Mouse (Mus musculus) left cerebral cortex, postnatal 10 days (tissue): ENCODE results near the gene Adam22. TPM values are rescaled to one million over a fixed set of nuclear protein-coding genes. Genes with fewer than 3 reads are reported as not detected.

ENCODE experiments used
- DNase-seq, 2 experiments: peaks; one replicate each; pipeline ENCODE4 v3.0.0; 2021 to 2022; ENCODE audit warnings: low spot score in 2 of 2, mixed read lengths in 1 of 2; ENCODE audit errors: extremely low spot score in 1 of 2
- intact Hi-C: fragments of 180-260 bp; cut with DNase I; formaldehyde crosslinking; loops from one replicate; pipeline ENCODE4 v1.15.1; 2025
- total RNA-seq, 2 experiments: library from RNA; stranded (reverse); gene quantifications; 2 replicates each; pipeline ENCODE4 v1.2.3; 2021

Gene Adam22
- 100 to 1,000 TPM; 207 to 208 TPM for total RNA-seq

DNA sequence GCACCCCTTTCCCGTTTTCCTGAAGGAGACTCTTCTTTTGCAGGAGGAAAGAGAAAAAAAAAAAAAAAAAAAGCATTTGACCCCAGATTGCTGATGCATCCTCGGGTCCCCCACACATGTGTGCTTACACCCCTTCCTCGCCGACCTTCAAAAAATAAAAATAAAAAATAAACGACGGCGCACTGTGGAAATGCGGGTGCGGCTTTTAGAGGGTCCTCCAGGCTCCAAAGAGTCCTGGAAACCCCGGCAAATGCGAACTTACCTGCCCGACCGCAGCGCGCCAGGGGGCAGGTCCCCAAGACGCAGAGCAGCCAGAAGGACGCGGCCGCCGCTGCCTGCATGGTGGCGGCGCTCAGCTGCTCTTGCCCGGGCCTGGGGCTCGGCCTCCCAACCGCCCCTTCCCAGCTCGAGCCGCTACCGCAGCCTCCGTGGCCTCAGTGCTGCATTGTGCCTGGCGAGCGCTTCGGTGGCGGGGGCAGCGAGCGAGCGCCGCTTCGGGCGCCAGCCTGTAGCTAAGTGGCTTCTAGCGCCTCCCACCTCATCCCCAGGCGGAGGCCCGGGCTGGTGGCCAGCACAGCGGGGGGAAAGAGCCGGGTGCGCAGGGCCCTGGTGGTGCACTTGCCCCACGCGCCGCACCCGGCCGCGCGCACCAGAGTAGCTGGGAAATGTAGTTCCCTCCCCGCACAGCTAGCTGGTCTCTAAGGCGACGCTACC lies at the start of gene Adam22:
Gene Adam22, minus strand, starts transcription at position 547 of the 714 bp plus-strand sequence.
- intact Hi-C loops, result loop anchor here (5.0 kb wide), 1 partner anchor 200 kb away; no protein-coding TSS in a partner anchor
- peak; percentile 88 to 93 for DNase-seq

DNA sequence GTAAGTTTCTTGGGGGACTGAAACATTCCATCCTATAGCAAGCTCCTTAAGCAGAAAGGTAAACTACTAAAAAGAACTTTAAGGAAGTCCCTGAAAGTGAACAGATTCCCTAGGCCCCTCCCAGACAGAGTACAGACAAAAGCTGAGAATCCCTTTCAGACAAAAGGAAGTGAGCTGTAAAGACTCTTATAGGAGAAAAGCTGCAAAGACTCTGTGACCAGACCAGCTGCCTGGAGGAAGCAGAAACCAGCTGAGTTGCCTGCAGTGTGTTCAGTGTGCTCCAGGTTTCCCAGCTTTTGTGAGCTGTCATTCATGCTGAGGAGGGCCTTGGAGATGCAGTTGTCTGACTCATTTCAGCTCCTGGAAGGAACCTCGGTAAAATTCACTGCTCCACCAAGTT lies 49.5 kb upstream of the Adam22 start:
- DNase-seq, result no peak
- intact Hi-C loops, result no loop called here

DNA sequence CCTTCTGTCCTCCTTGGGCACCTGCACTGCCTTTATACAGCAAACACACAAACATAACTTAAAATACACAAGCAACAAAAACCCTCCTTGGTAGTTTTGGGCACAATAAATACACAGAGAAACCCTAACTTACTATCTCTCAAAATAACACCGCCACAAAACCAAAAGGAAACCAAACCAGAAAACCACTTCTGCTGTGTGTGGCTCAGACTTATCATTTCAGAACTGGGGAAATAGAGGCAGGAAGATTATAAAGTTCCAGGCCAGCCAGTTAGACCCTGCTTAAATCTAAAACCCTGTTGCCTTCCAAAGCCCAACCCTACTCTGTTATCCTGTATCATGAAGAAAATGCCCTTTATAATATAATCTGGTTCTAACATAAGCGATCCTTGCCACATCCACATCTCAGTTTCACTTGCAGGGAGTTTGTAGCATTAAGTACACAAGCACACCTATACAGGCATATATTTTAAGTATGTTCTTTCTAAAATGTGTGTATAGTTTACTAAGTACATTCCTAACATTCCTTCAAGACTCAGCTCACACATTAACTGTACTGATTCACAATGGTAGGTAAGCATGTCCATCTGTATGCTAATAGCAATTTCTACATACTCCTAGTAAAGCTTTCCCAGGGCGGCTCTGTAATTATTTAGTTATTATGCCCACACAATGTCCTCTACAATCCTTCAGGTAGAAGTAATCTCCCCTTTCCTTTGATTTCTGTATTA lies 48.9 kb upstream of the Adam22 start:
- intact Hi-C loops, result no loop called here
- DNase-seq, result no peak

DNA sequence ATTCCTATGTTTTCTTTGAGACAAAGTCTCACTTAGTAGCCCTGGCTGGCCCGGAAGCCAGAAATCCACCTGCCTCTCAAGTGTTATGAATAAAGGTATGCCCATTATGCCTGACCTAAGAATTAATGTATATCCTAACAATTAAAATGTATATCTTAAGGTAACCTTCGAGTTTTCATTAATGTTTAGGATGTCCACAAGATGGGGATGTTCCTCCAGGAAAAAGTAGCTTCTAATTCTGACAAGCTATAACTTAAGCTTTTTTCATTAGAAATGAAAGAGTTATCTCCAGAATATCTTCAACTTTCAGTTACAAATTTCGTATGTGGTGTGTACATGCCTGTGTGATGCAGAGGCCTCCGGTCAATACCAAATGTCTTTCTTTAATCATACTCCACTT lies 40.8 kb upstream of the Adam22 start:
- intact Hi-C loops, result no loop called here
- DNase-seq, result no peak

DNA sequence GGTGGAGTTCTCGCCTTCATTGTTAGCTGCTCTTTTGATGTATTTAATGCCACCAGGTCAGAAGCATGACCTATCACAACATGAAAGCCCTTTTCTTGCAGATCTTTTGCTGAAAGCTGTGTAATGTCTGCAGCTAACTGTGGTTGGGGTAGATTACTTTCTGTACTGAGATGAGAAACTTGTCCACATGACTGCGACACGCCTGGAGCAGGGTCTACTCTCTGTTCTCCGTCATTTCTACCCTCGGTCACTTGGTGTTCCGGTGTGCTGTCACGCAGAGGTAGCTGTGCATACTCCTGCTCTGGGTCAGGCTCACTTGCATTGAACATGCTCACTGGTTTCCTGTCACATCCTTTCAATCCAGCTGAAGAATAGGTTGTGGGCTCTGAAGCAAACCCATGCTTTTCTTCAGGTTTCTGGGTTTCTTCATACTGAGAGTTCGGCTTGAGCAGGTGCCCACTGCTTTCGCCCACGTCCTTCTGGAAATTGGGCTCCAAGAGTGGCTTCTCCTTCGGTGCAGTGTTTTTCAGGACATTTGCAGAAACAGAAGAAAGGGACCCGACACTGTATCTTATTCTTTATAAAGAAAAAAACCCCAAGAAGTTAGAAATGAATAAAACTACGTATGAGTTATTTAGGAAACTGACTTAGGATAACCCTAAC lies 29.8 kb upstream of the Adam22 start:
- DNase-seq, result no peak
- intact Hi-C loops, result no loop called here

DNA sequence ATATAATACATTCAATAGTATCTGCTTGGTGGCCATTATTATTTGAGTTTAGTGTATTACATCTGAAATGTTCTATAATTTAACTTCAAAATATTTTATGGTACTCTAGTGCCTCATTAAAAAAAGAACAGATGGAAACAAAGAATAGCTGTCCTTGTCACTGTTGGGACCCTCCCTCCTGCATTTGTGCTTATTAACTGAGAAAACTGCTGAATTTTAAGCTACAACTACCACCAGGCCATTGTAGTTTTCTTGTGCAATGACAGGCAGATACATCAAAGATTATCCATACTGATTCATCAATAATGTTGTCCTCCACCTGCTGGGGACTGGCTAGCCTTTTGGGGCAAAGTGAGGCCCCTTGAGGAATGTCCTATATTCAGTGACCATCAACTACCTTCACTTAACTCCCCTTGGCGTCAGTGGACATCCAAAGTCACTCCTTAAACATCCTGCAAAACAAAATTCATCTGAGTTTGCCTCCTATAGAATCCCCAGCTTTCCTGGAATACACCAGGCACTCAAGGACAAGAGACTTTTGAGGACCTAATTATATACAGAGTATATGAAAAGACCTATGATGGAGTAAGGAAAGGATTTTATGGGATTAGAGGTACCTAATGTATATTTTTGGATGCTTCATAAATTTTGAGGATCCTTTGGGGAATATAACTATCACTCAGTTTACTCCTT lies 26.1 kb upstream of the Adam22 start:
- no peak for DNase-seq
- intact Hi-C loops, result no loop called here

DNA sequence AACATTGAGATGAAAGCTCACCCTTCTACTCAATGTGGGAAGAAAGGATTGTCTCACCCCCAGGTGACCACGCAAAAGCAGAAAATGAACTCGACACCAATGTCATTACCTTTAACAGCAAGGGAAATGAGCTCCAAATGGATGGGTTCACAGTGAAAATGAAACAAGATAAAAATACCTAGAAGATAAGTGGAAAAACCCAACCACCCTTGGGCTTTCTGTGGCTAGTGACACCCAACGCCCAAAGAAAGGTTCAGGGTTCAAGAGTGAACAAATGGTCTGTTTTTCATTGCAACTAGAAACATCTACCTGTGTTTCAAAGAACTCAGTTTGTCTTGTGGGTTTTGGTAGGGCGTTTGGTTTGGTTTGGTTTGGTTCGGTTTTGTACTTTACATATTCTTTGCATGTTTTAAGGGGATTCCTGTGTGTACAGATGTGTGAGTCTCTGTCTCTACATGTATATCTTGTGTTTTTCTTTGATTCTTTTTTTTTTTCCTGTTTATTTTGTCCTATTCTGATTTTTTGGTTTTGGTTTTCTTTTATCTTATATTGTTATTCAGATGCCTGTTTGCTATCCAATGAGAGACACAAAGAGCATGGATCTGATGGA lies 6.4 kb upstream of the Adam22 start:
- intact Hi-C loops, result no loop called here
- DNase-seq, result no peak

DNA sequence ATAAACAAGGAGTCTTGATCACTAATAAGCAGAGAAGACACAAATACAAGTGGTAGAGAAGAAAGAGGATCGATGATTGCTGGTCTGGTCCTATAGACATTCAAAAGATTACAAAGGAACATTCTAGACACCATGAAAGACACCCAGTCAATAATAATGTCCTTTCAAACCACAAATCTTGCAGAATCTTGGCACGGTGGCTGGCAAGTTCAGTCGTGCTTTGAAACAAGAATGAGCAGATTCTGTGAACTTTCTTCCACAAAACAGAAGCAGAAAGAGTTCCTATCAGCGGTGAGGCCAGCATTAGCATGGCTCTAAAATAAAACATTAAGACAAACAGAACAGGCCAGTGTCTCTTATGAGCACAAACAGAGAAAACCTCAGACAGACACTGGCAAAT lies 5.5 kb upstream of the Adam22 start:
- intact Hi-C loops, result no loop called here
- DNase-seq, result no peak

DNA sequence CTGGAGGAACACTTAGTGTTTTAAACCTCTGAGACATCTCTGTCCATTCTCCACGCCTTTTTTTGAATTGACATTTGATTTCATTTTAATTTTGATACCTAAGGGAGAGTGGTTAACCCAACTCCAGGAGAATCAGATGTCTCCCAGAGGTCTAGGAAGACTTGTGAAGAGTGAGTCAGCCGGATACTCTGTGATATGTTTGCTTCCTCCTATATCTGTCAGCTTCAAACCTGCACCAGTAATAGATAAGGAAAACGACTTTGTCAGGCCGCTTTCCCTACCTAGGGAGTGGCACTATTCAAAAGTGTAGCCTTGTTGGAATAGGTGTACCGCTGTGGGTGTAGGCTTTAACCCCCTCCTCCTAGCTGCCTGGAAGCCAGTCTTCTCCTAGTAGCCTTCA lies 821 bp upstream of the Adam22 start:
- no peak for DNase-seq
- intact Hi-C loops, result loop anchor here (5.0 kb wide), 1 partner anchor 201 kb away; no protein-coding TSS in a partner anchor

DNA sequence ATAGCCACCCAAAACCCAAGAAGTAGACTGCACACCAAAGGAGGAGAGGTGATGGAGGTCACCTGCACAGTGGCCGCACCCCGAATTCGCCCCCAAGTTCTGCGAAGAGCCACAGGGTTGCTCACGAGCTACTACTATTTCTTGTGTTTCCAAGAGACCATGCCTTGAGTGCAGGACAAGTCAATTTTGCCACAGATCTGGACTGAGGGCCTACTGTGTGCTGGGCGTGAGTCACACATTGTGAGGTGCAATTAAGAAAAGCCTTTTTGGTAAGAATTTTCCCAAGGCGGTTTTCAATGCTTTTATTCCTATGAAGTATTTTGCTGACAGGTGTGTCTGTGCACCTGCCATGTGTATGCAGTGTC lies 350 bp upstream of the Adam22 start:
- intact Hi-C loops, result loop anchor here (5.0 kb wide), 1 partner anchor 201 kb away; no protein-coding TSS in a partner anchor
- DNase-seq, result peak in 1 of 2 experiments; percentile 20

DNA sequence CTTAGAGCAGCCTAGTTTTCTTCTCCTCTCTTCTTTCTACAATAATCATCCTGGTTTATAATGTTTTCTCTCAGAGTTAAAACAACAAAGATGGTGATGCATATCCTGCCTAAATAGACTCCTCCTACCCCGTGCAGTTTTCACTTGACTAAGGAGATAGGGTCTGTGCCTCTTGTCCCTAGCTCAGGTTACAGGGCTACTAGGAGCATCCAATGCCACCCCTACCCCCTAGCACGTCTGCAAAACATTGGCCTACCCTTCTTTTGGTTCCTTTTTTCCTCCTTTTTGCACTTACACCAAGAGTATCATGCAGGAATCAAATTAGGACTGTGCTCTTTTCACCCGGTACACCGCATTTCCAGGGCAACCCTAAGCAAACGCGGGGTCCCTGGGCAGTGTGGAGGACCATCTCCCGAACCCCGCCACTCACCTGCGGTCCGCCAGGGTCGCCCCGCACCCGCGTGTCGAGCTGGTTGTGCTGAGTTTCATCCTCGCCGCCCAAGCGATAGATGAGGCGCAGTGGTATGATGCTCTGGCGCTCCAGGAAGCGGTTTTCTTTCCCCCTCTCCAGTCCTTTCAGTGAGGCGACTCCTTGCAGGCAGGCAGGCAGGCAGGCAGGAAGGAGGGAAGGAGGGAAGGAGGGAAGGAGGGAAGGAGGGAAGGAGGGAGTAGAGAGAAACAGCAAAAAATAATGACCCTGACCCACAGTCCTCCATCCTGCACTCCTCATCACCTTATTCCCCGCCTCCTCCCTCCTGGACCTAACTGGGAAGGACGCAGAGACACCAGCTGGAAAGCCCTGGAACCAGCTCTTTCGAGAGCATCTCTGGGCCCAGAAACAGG lies 968 bp downstream of the Adam22 start:
- DNase-seq, result peak; percentile 45 to 57
- intact Hi-C loops, result loop anchor here (5.0 kb wide), 1 partner anchor 200 kb away; no protein-coding TSS in a partner anchor

DNA sequence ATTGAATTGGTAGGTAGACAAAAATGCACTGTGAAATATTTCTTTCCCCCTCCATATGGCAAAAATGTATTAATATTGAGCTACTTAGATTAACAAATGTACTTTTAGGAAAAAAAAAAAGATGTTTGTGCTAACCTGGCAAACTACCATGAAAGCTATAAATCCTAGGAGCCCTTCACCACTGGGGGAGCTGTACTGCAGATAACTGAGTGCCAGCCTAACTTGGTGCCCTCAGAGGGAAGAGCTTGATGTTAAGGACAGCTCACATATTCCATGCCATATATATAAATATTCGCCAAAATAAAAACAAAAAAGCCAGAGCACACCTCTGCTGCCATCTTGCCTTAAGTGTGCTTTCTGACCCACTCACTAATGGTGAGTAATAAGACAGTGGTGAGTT lies 5.6 kb downstream of the Adam22 start:
- intact Hi-C loops, result no loop called here
- no peak for DNase-seq

DNA sequence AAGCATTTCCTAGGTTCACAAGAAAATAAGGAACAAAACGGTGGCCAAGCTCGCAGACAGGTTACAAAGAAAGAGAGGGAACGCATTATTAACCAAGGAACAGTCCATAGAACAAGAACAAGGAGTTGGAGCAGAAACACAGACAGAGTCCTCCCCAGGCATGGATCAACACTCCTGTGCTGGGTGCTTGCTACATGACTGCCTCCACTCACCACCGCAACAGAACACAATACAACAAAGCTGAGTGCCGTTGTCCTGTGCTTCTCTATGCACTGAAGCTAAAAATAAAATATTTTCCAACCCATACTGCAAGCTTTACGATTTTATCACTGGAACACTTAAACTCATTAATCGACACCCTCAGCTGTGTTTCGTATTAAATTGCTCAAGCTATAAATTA lies 10.3 kb downstream of the Adam22 start:
- DNase-seq, result no peak
- intact Hi-C loops, result no loop called here

DNA sequence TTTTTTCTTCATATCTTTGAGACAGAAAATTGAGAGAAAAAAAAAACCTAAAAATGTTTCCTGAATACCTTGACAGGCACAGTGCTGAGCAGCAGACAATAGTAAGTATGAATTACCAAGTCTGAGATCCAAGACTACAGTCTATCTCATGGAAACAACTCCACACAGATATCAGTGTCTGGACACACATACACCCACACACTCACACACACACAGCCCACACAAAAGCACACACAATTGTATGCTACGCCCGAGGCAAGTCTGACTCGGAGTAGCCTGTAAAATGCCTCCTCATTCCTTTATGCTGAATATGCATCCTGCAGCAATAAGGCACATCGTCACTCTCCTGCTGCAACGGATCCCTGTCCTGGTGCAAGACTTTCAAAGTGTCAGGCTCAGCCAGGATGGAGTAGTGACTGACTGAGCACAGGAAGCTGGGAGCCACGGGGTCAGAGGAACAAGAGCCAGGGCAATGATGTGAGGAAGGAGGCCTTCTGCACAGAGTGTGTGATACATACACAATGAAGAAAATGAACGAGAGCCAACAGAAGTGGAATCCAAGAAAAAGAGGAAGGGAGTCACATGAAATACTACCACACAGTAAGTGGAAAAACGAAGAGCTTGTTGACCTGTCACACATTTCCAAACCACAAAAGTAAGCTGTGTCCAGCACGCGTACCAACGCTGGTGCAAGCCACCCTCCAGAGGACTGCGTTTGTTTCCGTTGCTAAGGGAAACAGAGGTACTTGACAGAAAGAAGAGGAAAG lies 10.9 kb downstream of the Adam22 start:
- no peak for DNase-seq

DNA sequence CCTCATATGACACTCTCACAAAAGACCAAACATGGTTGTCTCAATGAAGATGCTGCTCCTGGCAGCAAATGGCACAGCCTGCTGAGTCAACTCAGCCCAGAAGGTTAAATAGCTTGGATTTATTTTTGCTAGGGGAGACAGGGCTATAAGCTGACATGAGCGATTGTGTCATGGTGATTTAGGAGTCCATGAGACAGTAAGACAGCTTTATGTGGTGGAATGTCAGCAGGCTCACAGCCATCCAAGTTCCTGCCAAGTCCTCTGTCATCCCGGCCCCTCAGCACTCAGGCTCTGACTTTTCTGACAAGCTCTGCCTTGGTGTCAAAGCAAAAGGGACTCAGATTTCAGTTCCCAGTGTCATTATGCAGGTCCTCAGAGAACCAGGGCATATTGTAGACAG lies 11.6 kb downstream of the Adam22 start:
- no peak for DNase-seq
- intact Hi-C loops, result no loop called here

More for the DNA sequence above, 10.9 kb downstream of the Adam22 start:
- intact Hi-C loops, result no loop called here

DNA sequence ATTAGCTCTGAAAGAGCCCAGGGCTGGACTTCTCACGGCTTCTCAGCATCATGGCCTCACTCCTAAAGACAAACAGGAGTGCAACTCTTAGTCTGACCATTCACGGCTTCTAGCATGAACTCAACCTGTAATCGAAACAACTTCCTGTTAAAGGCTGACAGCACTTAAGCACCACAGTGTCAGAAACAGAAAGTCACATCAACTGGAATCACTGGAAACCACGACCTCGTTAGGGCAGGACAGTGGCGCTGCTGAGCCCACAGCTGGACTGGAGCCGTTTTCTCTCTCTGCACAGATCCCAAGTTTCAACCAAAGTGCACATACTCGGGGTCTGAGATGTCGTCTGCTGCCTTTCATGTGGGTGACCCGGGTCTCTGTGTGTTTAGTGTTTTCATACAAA lies 18.4 kb downstream of the Adam22 start:
- intact Hi-C loops, result no loop called here
- no peak for DNase-seq

DNA sequence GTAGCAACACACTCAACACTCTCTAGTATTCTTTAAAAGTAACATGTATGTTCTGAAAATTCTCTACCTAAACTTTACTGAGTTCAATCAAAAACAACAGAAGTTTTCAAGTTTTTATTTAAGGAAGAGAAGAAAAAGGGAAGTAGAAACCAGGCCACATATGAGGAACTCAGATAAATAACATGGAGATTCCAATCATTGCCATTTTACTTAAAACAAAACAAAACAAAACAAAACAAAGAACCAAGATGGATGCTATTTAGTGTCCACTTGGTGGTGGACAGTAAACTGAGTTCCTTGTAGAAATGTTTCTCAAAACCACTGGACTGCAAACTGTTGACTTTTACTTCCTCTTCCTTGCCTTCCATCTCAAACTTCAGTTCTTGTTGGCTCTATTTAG lies 21.6 kb downstream of the Adam22 start:
- DNase-seq, result no peak
- intact Hi-C loops, result no loop called here
